Mouse (Mus musculus): ENCODE data around the gene Trpc7. TPM values are rescaled to one million over a fixed set of nuclear protein-coding genes. Genes with fewer than 3 reads are reported as not detected.

Gene Trpc7
- polyA plus RNA-seq, 1 experiment from 2014 or later, result 5.9 TPM

DNA sequence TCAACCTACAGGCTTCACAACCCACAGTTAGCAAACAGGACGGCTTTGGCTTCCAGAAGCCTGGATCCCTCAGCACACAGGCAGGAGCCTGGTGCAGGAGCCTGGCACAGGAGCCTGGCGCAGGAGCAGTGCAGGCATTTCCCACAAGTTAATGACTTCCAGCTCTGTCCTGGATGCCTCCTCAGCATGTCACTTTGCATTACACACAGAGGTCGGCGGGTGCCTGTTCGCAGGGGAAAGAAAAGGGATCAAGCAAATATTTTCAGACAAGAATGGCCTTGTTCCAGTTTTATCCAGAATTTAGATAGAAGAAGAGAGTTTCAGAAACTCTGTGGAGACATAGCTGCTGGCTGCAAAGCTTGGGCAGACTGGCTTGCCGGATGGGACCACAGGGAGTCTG, 33.8 kb downstream of the Trpc7 start:
- no peak overlapping the region for H3K27ac ChIP-seq
- H3K9me3 ChIP-seq, result no peaks in the 10 kb centered on the region
- H3K36me3 ChIP-seq (replicated peaks), result no peaks in the 10 kb centered on the region
- WGBS, result 50% methylated on average over 6 of the region's 6 CpGs
- no peak overlapping the region for H3K9ac ChIP-seq
- no peaks in the 10 kb centered on the region for H3K4me1 ChIP-seq
- H3K4me3 ChIP-seq, result no peak overlapping the region
- H3K27me3 ChIP-seq (replicated peaks), result no peaks in the 10 kb centered on the region
- H3K4me2 ChIP-seq, result no peak overlapping the region
- no peak for ATAC-seq (replicated peaks)

DNA sequence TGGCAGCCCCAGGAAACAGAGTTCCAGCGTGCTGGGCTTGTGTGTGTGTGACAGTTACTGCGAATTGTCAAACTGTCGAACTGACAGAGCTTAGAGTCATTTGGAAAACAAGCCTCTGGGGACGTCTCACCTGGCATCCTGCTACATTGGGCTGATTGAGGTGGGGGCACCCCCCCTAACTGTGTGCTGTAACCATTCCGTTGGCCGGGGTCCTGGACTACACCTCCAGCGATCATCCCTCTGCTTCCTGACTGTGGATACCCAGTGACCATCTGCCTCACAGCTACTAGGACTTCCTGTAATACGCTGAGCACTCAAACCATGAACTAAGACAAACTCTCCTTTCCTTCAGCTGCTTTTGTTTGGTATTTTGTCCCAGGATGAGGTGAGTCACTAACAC, 41.3 kb downstream of the Trpc7 start:
- Histone ChIP-seq H3K27ac (no peak overlapping the region), H3K9ac (no peak overlapping the region), H3K9me3 (no peaks in the 10 kb centered on the region), H3K4me2 (no peak overlapping the region), H3K4me1 (no peaks in the 10 kb centered on the region), H3K27me3 (replicated peaks) (no peaks in the 10 kb centered on the region), H3K4me3 (no peak overlapping the region), H3K36me3 (replicated peaks) (no peaks in the 10 kb centered on the region)
- WGBS, result 86% methylated on average over 8 of the region's 8 CpGs
- ATAC-seq (replicated peaks), result no peak

- no peaks in the 10 kb centered on the region for H3K27me3 ChIP-seq (replicated peaks)
- ATAC-seq (replicated peaks), result no peak
- no peaks in the 10 kb centered on the region for H3K9me3 ChIP-seq
- WGBS, result 45% methylated on average over 5 of the region's 5 CpGs
- no peaks in the 10 kb centered on the region for H3K4me1 ChIP-seq
- H3K9ac ChIP-seq, result no peak overlapping the region
- no peak overlapping the region for H3K27ac ChIP-seq
- no peak overlapping the region for H3K4me3 ChIP-seq
- H3K36me3 ChIP-seq (replicated peaks), result no peaks in the 10 kb centered on the region
- H3K4me2 ChIP-seq, result no peak overlapping the region
These were observed 42.4 kb downstream of the Trpc7 start for GRCm38 (mm10) chr13:56853436-56853835.

DNA sequence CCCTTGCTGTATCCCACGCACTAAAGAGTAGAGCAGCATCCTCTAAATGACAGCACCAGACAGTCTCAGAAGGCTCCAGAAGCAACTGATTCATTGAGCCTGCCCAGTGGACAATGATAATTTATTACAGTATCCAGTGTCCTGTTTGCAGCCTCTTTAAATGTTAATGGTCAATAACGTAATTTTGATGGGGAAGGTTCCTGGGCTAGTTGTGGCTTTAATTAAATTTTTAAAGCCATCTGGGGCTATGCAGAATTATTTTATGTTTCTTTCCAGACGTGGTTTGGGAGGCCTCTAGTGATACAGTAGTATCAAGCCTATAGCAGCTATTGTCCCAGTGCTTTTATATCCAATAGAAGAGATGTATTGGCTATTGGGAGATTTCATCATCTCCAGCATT, 49.9 kb downstream of the Trpc7 start:
- Histone ChIP-seq H3K4me3 (no peak overlapping the region), H3K27ac (no peak overlapping the region), H3K4me1 (no peaks in the 10 kb centered on the region), H3K9me3 (no peaks in the 10 kb centered on the region), H3K36me3 (replicated peaks) (no peaks in the 10 kb centered on the region), H3K9ac (no peak overlapping the region), H3K4me2 (no peak overlapping the region), H3K27me3 (replicated peaks) (no peaks in the 10 kb centered on the region)
- ATAC-seq (replicated peaks), result no peak
- 84% methylated on average over 3 of the region's 3 CpGs for WGBS

DNA sequence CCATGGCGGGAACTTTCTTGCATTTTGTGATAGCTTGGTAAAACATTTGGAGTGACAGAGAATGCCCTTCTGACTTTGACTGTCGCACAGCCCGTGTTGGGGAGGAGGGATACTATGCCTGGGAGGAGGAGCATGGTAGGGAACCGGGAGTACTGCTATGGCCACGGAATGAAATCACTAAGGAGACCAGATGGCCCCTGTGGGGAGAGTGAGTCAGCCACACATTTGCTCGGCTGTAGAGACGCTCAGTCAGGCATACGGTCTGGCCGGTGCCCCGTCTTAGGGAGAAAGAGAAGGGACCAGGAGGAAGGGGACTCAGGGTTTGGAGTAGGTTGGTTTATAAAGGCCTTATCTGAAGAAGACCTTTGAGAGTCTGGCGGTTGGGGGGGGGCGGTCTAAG, 80.3 kb downstream of the Trpc7 start:
- no peak for ATAC-seq (replicated peaks)
- Histone ChIP-seq H3K9ac (no peak overlapping the region), H3K36me3 (replicated peaks) (no peaks in the 10 kb centered on the region), H3K9me3 (no peaks in the 10 kb centered on the region), H3K4me2 (no peak overlapping the region), H3K4me1 (no peaks in the 10 kb centered on the region), H3K27ac (no peak overlapping the region), H3K27me3 (replicated peaks) (no peaks in the 10 kb centered on the region), H3K4me3 (no peak overlapping the region)
- 88% methylated on average over 12 of the region's 12 CpGs for WGBS

DNA sequence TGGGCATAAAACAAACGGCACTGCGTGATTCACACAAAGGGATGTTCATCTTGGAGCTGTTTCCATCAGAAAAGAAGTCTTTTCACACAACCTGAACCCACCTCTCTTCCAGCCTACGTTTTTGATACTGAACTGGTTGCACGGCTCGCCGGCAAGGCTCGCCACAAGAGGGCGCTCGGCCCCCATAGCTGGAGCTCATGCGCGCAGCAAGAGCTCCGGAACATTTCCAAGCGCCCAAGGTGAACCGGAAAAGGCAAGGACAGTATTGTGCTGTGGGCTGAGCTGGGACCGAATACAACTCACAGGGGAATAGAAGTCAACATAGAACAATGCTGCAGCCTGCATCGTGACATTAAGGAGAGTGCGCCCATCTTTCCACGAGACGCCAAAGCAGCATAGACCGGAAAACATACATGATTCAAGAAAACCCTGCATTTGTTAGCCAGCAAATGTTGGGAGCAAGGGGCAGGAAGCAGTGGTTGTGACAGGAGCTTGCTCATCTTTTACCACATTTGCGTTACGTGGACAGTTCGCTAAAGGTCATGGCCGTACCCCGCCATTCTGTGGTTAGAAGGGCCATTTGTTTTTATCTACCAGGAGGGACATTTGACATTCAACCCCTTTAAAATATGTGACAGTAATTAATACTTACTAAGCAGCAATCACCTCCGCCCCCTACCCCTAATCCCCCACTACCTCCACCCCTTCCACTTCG, 88.9 kb downstream of the Trpc7 start:
- Histone ChIP-seq H3K9ac (no peak overlapping the region; the same call in 1 of the 2 replicates), H3K9me3 (no peaks in the 10 kb centered on the region), H3K27ac (no peak overlapping the region), H3K27me3 (replicated peaks) (no peaks in the 10 kb centered on the region), H3K4me3 (peak overlapping the region; percentile 16), H3K36me3 (replicated peaks) (no peaks in the 10 kb centered on the region), H3K4me2 (peak overlapping the region; percentile 46), H3K4me1 (peaks cover 4% of the 10 kb centered on the region)
- 8% methylated on average over 27 of the region's 27 CpGs for WGBS
- peak; percentile 83; the same call in 1 of the 2 replicates for ATAC-seq (replicated peaks)

GRCm38 (mm10) chr13:56805131-56805530, 90.7 kb downstream of the Trpc7 start:
- Histone ChIP-seq H3K36me3 (replicated peaks) (no peaks in the 10 kb centered on the region), H3K9me3 (no peaks in the 10 kb centered on the region), H3K4me3 (no peak overlapping the region), H3K27me3 (replicated peaks) (no peaks in the 10 kb centered on the region), H3K9ac (no peak overlapping the region), H3K4me1 (peaks cover 4% of the 10 kb centered on the region), H3K4me2 (no peak overlapping the region), H3K27ac (no peak overlapping the region)
- 84% methylated on average over 3 of the region's 3 CpGs for WGBS
- no peak for ATAC-seq (replicated peaks)

DNA sequence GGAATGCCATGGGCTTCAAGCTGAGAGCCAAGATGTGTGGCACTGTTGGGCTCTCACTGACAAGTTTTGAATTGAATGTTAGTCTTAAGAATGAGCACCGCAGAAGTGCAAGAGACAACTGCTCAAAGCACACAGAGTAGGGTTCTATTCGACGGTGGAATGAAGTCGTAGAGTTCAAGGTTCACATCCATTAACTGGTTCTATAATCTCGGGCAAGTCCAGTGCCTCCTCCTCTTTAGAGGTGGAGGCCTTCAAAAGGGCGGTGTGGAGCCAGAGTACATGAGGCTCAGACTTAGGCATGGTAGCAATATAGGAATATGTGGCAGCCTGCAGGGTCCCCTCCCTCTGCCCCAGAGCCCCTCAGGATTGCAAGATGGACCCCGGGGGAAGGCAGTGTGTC, 98.3 kb downstream of the Trpc7 start:
- H3K4me3 ChIP-seq, result no peak overlapping the region
- H3K9me3 ChIP-seq, result no peaks in the 10 kb centered on the region
- H3K4me2 ChIP-seq, result no peak overlapping the region
- ATAC-seq (replicated peaks), result no peak
- H3K4me1 ChIP-seq, result peaks cover 9% of the 10 kb centered on the region
- no peaks in the 10 kb centered on the region for H3K36me3 ChIP-seq (replicated peaks)
- WGBS, result 79% methylated on average over 7 of the region's 7 CpGs
- no peaks in the 10 kb centered on the region for H3K27me3 ChIP-seq (replicated peaks)
- H3K9ac ChIP-seq, result no peak overlapping the region
- no peak overlapping the region for H3K27ac ChIP-seq

DNA sequence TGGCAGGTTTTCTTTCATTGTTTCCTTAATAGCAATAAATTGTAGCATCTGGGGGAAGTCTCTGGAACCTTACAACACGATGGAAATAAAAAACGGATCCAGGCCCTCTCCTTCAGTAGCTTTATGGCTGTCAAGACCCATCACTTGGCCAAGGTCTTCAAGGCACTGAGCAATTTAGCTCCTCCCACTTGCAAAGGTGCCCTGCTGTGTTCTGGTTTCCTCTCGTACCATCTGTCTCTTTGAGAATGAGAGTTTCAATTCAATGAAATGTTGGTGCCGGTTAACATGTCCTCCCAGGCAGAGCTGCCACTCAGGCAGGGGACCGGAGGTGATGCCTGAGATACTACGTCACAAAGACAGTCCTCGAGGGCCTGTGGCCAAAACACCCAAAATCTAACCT, 100.3 kb downstream of the Trpc7 start:
- Histone ChIP-seq H3K4me1 (peaks cover 9% of the 10 kb centered on the region), H3K9ac (no peak overlapping the region), H3K27ac (no peak overlapping the region), H3K9me3 (no peaks in the 10 kb centered on the region), H3K36me3 (replicated peaks) (no peaks in the 10 kb centered on the region), H3K4me2 (no peak overlapping the region), H3K27me3 (replicated peaks) (no peaks in the 10 kb centered on the region), H3K4me3 (no peak overlapping the region)
- ATAC-seq (replicated peaks), result no peak
- WGBS, result 66% methylated on average over 7 of the region's 7 CpGs

DNA sequence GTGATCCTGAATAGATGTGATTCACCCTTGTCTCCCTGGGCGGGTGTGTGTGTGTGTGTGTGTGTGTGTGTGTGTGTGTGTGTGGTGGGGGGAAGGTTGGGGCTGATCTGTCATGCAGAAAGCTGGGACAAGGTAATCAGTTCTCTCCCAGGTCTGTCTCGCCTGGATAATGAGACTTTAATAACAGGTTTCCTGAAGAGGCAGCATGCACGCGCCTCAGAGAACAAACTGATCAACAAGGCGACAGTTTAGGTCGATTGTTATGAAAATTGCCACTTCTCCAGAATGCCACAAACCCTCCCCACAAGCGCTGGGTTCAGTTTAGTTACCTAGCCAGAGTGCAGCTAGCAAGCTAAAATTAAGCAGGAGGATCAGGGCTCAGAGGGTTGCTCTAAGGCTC, 101.4 kb downstream of the Trpc7 start:
- no peak overlapping the region for H3K4me2 ChIP-seq
- H3K36me3 ChIP-seq (replicated peaks), result no peaks in the 10 kb centered on the region
- H3K9ac ChIP-seq, result no peak overlapping the region
- H3K27me3 ChIP-seq (replicated peaks), result no peaks in the 10 kb centered on the region
- H3K4me1 ChIP-seq, result peaks cover 9% of the 10 kb centered on the region
- WGBS, result 36% methylated on average over 7 of the region's 7 CpGs
- no peak overlapping the region for H3K4me3 ChIP-seq
- ATAC-seq (replicated peaks), result no peak
- no peak overlapping the region for H3K27ac ChIP-seq
- no peaks in the 10 kb centered on the region for H3K9me3 ChIP-seq

DNA sequence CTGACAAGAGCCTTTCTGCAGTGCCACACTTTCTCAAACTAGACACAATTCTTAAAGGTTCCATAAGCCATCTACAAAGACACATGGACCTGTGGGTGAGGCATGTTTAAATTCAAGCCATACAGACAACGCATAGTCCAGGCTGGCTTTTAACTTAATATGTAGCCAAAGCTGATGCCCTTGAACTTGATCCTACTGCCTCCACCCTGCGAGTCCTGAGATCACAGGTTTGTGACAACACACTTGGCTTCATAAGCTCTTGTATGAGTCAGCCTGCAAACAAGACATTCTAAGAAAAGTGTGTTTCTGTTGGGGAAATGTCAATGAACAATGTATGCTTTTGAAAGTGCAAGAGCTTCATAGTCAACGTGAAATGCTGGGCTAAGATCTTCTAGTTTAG, 102.9 kb downstream of the Trpc7 start:
- no peak for ATAC-seq (replicated peaks)
- WGBS, result 89% methylated on average over 3 of the region's 3 CpGs
- no peak overlapping the region for H3K9ac ChIP-seq

GRCm38 (mm10) chr13:56790683-56791082, 105.1 kb downstream of the Trpc7 start:
- Histone ChIP-seq H3K4me3 (no peak overlapping the region), H3K9ac (no peak overlapping the region), H3K9me3 (no peaks in the 10 kb centered on the region), H3K4me1 (peaks cover 9% of the 10 kb centered on the region), H3K4me2 (no peak overlapping the region), H3K27ac (no peak overlapping the region), H3K27me3 (replicated peaks) (no peaks in the 10 kb centered on the region), H3K36me3 (replicated peaks) (no peaks in the 10 kb centered on the region)
- no peak for ATAC-seq (replicated peaks)
- WGBS, result 88% methylated on average over 3 of the region's 3 CpGs

More for the DNA sequence above, 102.9 kb downstream of the Trpc7 start:
- Histone ChIP-seq H3K27me3 (replicated peaks) (no peaks in the 10 kb centered on the region), H3K36me3 (replicated peaks) (no peaks in the 10 kb centered on the region), H3K27ac (no peak overlapping the region), H3K4me1 (peaks cover 9% of the 10 kb centered on the region), H3K4me3 (no peak overlapping the region), H3K4me2 (no peak overlapping the region), H3K9me3 (no peaks in the 10 kb centered on the region)

- ATAC-seq (replicated peaks), result no peak
- 82% methylated on average over 1 of the region's 1 CpGs for WGBS
- no peak overlapping the region for H3K27ac ChIP-seq
These were observed 113.2 kb downstream of the Trpc7 start for GRCm38 (mm10) chr13:56782621-56783020.

More at GRCm38 (mm10) chr13:56782621-56783020, 113.2 kb downstream of the Trpc7 start:
- H3K27me3 ChIP-seq (replicated peaks), result no peaks in the 10 kb centered on the region
- no peak overlapping the region for H3K4me3 ChIP-seq
- H3K9ac ChIP-seq, result no peak overlapping the region
- H3K9me3 ChIP-seq, result 0 out of 2 replicates have a peak, but pooled peaks cover 8% of the 10 kb centered on the region
- peaks cover 27% of the 10 kb centered on the region for H3K4me1 ChIP-seq
- H3K36me3 ChIP-seq (replicated peaks), result no peaks in the 10 kb centered on the region
- no peak overlapping the region for H3K4me2 ChIP-seq

All from midbrain, embryonic 15.5 days (tissue).